Mouse (Mus musculus): ENCODE measurements around the gene Ppp1r14b.

DNA sequence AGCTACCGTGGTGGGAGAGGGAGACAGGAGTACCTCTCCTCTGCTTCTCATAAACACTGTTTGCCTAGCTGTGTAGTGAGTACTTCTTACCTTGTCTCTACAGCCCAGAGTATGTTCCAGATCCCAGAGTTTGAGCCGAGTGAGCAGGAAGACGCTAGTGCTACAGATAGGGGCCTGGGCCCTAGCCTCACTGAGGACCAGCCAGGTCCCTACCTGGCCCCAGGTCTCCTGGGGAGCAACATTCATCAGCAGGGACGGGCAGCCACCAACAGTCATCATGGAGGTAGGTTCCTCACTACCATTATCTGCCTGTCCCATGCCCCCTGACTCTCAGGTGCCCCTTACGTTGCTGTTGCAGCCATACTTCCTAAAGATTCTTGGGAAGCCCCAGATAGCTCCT is 32.0 kb upstream of the Ppp1r14b start:
- TF ChIP-seq CTCF (IDR thresholded peaks at IDR 0.05; ENCODE audit: borderline replicate concordance, control insufficient read depth, extremely low read depth, insufficient read depth, low read length, poor library complexity), result no peak
- no peak; the same call in 1 of the 2 replicates for TF ChIP-seq POLR2A (IDR thresholded peaks at IDR 0.05; ENCODE audit: control insufficient read depth, extremely low read depth, insufficient read depth, low read length, poor library complexity)
